Mouse (Mus musculus): ENCODE data around the gene Klhl30. TPM values are rescaled to one million over a fixed set of nuclear protein-coding genes. Genes with fewer than 3 reads are reported as not detected.

Klhl30 gene
- polyA plus RNA-seq, 1 experiment from 2014 or later = 2.6 TPM

DNA sequence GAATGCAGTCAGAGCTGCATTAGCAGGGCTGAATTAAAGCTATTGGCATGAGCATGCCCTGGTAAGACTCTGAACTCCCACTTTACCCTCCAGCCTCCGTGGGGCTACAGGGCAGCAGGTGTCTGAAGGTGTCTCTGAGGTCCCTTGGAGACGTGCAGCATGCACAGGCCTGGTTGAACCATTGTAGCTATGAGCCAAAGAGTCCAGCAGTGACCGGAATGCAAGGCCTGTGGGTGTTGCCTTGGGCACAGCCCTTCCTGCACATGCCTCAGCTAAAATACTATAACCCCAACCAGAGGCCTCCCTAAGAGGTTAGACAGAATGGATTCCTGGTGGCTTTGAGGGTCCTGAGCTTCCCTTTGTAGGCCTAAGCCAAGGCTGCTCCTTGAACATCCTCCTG, 433 bp downstream of the Klhl30 start:
- no peak overlapping the region for H3K4me3 ChIP-seq (replicated peaks; ENCODE audit: low read length)
- H3K27ac ChIP-seq (ENCODE audit: low read length) = no peak overlapping the region
- peaks cover 5% of the 10 kb centered on the region; the same call in 1 of the 2 replicates for H3K27me3 ChIP-seq (ENCODE audit: control insufficient read depth, insufficient read depth, low read length)
- no peak for ATAC-seq (ENCODE audit: insufficient read depth, low FRiP score)
- 77% methylated on average over 3 of the region's 3 CpGs for WGBS
- H3K36me3 ChIP-seq (ENCODE audit: control insufficient read depth, insufficient read depth, low read length) = no peaks in the 10 kb centered on the region
- H3K4me2 ChIP-seq (ENCODE audit: low read depth, low read length) = no peak overlapping the region
- H3K9ac ChIP-seq (ENCODE audit: low read length) = no peak overlapping the region
- 0 out of 2 replicates have a peak, but pooled peaks cover 3% of the 10 kb centered on the region for H3K4me1 ChIP-seq (ENCODE audit: control insufficient read depth, insufficient read depth, low read length)
- H3K9me3 ChIP-seq (replicated peaks; ENCODE audit: control insufficient read depth, low read length) = no peaks in the 10 kb centered on the region

DNA sequence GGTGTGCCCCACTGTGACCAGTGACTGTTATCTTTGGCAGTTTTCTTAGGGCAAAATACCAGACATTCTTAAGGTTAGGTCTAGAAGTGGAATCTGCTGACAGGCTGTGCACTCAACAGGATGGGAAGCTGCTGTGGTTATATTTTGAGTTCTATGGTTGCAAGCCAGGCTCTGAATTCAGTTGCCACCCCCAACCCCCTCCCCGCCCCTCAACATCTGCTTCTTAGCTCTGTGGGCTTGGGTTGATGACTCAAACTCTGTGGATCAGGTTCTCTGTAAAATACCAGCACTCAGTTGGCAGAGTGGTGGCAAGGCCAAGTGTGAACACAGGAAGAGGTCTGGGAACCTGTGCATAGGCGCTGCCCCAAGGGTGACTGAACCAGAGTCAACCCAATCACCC, 1.5 kb downstream of the Klhl30 start:
- Histone ChIP-seq H3K36me3 (ENCODE audit: control insufficient read depth, insufficient read depth, low read length) (no peaks in the 10 kb centered on the region), H3K4me3 (replicated peaks; ENCODE audit: low read length) (no peak overlapping the region), H3K4me1 (ENCODE audit: control insufficient read depth, insufficient read depth, low read length) (0 out of 2 replicates have a peak, but pooled peaks cover 3% of the 10 kb centered on the region), H3K27me3 (ENCODE audit: control insufficient read depth, insufficient read depth, low read length) (no peaks in the 10 kb centered on the region), H3K4me2 (ENCODE audit: low read depth, low read length) (no peak overlapping the region), H3K27ac (ENCODE audit: low read length) (no peak overlapping the region), H3K9me3 (replicated peaks; ENCODE audit: control insufficient read depth, low read length) (no peaks in the 10 kb centered on the region), H3K9ac (ENCODE audit: low read length) (no peak overlapping the region)
- WGBS = 81% methylated on average over 2 of the region's 2 CpGs
- no peak for ATAC-seq (ENCODE audit: insufficient read depth, low FRiP score)

DNA sequence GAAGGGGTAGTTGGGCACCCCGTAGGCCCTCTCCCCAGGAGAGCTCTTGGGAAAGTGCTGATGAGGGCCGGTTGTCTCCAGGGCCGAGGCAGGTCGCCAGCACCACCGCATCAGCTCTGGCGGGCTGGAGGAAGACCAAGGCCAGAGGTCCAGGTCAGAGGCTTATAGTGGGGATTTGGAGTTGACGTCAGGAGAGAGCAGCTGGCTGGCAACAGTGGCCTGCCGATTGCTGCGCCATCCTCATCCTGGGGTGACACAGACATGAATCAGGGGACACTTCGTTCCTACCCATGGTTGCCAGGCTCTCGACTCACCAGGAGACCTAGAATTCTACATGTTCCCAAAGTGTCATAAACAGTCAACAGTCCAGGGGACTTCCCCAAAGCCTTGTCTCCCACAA, 5.3 kb downstream of the Klhl30 start:
- Histone ChIP-seq H3K36me3 (ENCODE audit: control insufficient read depth, insufficient read depth, low read length) (no peaks in the 10 kb centered on the region), H3K4me2 (ENCODE audit: low read depth, low read length) (no peak overlapping the region), H3K9ac (ENCODE audit: low read length) (no peak overlapping the region), H3K4me1 (ENCODE audit: control insufficient read depth, insufficient read depth, low read length) (no peaks in the 10 kb centered on the region), H3K4me3 (replicated peaks; ENCODE audit: low read length) (no peak overlapping the region), H3K27me3 (ENCODE audit: control insufficient read depth, insufficient read depth, low read length) (no peaks in the 10 kb centered on the region), H3K9me3 (replicated peaks; ENCODE audit: control insufficient read depth, low read length) (no peaks in the 10 kb centered on the region), H3K27ac (ENCODE audit: low read length) (no peak overlapping the region)
- ATAC-seq (ENCODE audit: insufficient read depth, low FRiP score) = no peak
- 77% methylated on average over 11 of the region's 11 CpGs for WGBS

DNA sequence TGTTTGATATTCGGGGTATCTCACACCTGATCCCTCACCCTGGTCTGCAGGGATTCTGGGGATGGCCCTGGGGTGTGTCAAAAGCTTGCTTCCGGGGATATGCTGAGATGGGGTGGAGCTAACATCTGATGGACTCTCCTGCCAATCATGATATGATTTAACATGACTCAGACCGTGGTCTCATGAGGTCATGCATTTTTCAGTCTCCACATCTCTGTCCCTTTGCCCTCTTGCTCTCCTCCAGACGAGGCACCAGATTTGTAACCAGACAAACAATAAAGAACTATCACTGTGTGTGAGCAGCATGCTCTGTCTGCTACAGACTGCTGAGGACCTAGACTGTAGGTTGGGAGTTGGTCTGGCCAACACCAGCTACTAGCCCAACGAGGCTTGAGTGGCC, 11.3 kb downstream of the Klhl30 start:
- ATAC-seq (ENCODE audit: insufficient read depth, low FRiP score) = no peak
- Histone ChIP-seq H3K9me3 (replicated peaks; ENCODE audit: control insufficient read depth, low read length) (no peaks in the 10 kb centered on the region), H3K27me3 (ENCODE audit: control insufficient read depth, insufficient read depth, low read length) (no peaks in the 10 kb centered on the region), H3K36me3 (ENCODE audit: control insufficient read depth, insufficient read depth, low read length) (no peaks in the 10 kb centered on the region), H3K4me1 (ENCODE audit: control insufficient read depth, insufficient read depth, low read length) (peaks cover 4% of the 10 kb centered on the region; the same call in 1 of the 2 replicates), H3K9ac (ENCODE audit: low read length) (no peak overlapping the region), H3K4me2 (ENCODE audit: low read depth, low read length) (no peak overlapping the region), H3K4me3 (replicated peaks; ENCODE audit: low read length) (no peak overlapping the region), H3K27ac (ENCODE audit: low read length) (no peak overlapping the region)
- 74% methylated on average over 5 of the region's 5 CpGs for WGBS

DNA sequence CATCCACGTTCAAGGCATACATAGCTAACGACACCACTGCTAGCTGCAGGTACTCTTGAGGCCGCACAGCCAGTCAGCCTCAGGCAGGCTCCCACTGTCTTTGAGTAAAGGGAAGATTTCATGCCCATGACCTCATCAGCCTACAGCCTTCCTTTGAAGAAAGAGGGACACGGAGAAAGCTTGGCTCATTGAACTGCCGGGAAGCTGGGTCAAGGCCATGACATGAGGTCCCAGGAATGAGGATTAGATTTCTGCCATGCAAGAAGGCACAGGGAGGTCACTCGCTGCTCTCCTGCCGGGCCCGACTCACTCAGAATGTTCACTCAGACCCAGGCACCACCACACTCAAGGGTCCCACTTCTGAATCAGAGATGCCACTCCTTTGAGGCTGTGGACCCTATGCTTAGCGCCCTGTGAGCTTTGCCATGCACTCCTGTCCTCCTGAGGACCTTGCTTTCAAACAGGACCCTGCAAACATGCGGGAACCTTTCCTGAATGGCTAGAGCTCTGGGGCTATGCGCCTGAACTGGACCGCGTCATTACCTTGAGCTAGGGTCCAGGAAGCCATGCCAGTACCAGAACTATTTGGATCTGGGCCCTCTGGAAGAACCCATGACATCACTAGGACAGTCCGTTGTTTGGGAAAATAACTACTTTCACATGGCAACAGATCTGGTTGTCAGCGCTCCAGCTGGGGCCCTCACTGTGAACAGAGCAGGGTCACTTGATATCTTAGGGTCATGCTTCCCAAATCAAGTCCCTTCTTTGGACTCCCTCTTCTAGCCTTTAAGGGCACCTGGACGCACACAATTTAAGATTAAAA, 14.2 kb downstream of the Klhl30 start:
- Histone ChIP-seq H3K27ac (ENCODE audit: low read length) (no peak overlapping the region), H3K4me3 (replicated peaks; ENCODE audit: low read length) (no peak overlapping the region), H3K9me3 (replicated peaks; ENCODE audit: control insufficient read depth, low read length) (no peaks in the 10 kb centered on the region), H3K27me3 (ENCODE audit: control insufficient read depth, insufficient read depth, low read length) (no peaks in the 10 kb centered on the region), H3K4me1 (ENCODE audit: control insufficient read depth, insufficient read depth, low read length) (peaks cover 4% of the 10 kb centered on the region; the same call in 1 of the 2 replicates), H3K9ac (ENCODE audit: low read length) (no peak overlapping the region), H3K4me2 (ENCODE audit: low read depth, low read length) (no peak overlapping the region), H3K36me3 (ENCODE audit: control insufficient read depth, insufficient read depth, low read length) (no peaks in the 10 kb centered on the region)
- 93% methylated on average over 16 of the region's 16 CpGs for whole genome bisulfite sequencing
- ATAC-seq (ENCODE audit: insufficient read depth, low FRiP score) = no peak

DNA sequence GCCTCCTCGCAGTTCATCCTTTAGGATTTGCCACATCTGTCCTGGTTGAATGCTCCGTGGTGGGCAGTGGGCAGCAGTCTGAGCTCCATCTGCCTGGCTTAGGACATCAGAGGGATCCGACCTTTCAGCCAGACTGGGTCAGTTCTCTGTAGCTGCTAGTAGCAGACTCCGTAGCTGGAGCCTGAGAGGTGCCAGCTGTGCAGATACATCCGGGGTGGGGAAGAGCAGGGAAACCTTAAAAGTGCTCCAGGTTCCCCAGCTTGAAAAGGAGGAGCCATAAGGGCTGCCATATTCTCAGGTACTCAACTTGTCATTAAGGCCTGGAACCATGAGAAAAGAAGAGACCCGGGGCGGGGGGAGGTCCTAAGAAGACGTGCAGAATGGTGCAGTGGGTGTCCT, 15.0 kb downstream of the Klhl30 start:
- H3K9ac ChIP-seq (ENCODE audit: low read length) = peak overlapping the region; percentile 78
- H3K27ac ChIP-seq (ENCODE audit: low read length) = no peak overlapping the region
- H3K9me3 ChIP-seq (replicated peaks; ENCODE audit: control insufficient read depth, low read length) = no peaks in the 10 kb centered on the region
- peak; percentile 4; the same call in 1 of the 2 replicates for ATAC-seq (ENCODE audit: insufficient read depth, low FRiP score)
- 31% methylated on average over 8 of the region's 8 CpGs for WGBS
- H3K27me3 ChIP-seq (ENCODE audit: control insufficient read depth, insufficient read depth, low read length) = no peaks in the 10 kb centered on the region
- peak overlapping the region; percentile 56 for H3K4me3 ChIP-seq (replicated peaks; ENCODE audit: low read length)
- peak overlapping the region; percentile 99 for H3K4me2 ChIP-seq (ENCODE audit: low read depth, low read length)
- H3K36me3 ChIP-seq (ENCODE audit: control insufficient read depth, insufficient read depth, low read length) = 0 out of 2 replicates have a peak, but pooled peaks cover under 1% of the 10 kb centered on the region
- H3K4me1 ChIP-seq (ENCODE audit: control insufficient read depth, insufficient read depth, low read length) = peaks cover 4% of the 10 kb centered on the region; the same call in 1 of the 2 replicates

DNA sequence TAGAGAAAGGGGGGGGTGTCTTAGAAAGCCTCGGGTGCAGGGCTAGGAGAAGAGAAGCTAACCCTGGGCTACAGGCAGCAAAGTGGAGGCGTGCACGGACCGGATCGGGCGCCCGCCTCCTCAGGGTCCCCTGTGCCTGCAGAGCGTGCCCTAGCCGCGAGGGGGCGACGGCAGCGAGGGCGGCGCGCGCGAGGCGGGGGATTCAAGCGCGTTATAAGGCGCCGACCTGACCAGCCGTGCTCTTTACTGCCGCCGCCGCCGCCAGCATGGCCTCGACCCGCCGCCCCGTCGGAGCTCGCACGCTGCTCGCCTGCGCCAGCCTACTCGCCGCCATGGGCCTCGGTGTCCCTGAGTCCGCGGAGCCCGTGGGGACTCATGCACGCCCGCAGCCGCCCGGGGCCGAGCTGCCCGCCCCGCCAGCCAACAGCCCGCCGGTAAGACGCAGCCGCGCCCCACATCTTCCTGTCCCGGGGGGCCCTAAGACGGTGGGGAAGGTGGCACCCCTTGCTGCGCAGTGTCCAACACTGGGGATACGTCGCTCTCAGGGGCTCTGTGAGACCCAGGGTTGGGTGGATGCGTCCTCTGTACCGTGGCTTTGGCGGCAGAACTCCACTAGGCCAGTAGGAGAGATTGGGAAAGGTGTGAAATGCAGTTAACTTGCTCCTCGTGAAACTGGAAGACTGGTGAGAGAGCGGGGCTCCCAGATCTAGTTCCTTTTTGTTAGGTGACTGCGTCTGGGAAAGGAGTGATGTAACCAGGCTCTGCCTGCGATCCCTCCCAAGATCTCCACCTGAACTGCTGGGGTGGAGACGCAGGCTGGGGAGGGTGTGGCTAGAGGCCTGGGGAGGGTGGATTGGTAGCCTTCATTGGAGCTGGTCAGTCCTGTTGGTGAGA, 15.6 kb downstream of the Klhl30 start, which contains the start of gene Erfe:
Gene Erfe, plus strand, starts transcription at position 216 of the 894 bp plus-strand sequence.
- 1% methylated on average over 65 of the region's 68 CpGs for WGBS
- H3K27ac ChIP-seq (ENCODE audit: low read length) = peak within 1 kb of the TSS; percentile 60
- peaks cover 4% of the 10 kb centered on the region; the same call in 1 of the 2 replicates for H3K4me1 ChIP-seq (ENCODE audit: control insufficient read depth, insufficient read depth, low read length)
- H3K27me3 ChIP-seq (ENCODE audit: control insufficient read depth, insufficient read depth, low read length) = no peaks in the 10 kb centered on the region
- H3K4me2 ChIP-seq (ENCODE audit: low read depth, low read length) = peak within 1 kb of the TSS; percentile 99
- peak; percentile 75 for ATAC-seq (ENCODE audit: insufficient read depth, low FRiP score)
- H3K9me3 ChIP-seq (replicated peaks; ENCODE audit: control insufficient read depth, low read length) = no peaks in the 10 kb centered on the region
- 0 out of 2 replicates have a peak, but pooled peaks cover 4% of the 10 kb centered on the region for H3K36me3 ChIP-seq (ENCODE audit: control insufficient read depth, insufficient read depth, low read length)
- H3K4me3 ChIP-seq (replicated peaks; ENCODE audit: low read length) = peak within 1 kb of the TSS; percentile 56
- peak within 1 kb of the TSS; percentile 78 for H3K9ac ChIP-seq (ENCODE audit: low read length)

DNA sequence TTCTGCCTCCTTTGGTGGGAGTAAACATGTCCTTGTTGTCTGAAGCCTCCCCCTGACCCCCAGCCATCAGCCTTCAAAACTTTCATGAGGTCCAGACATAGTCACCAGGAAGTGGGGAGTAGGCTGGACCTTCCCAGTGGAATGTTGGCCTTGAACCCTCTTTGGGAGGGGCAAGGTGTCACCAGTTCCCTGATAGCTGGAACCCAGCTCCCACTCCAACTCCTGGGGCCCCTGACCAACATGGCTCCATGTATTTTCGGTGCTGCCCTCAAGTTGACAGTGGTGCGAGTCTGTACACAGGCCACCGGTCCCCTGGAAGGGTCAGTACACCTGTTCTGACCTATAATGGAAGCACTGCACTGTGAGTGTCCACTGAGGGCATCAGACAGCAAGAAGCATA, 16.5 kb downstream of the Klhl30 start:
- ATAC-seq (ENCODE audit: insufficient read depth, low FRiP score) = no peak

More for the DNA sequence above, 16.5 kb downstream of the Klhl30 start:
- H3K27ac ChIP-seq (ENCODE audit: low read length) = no peak overlapping the region
- H3K4me3 ChIP-seq (replicated peaks; ENCODE audit: low read length) = no peak overlapping the region
- H3K9ac ChIP-seq (ENCODE audit: low read length) = no peak overlapping the region
- peaks cover 4% of the 10 kb centered on the region; the same call in 1 of the 2 replicates for H3K36me3 ChIP-seq (ENCODE audit: control insufficient read depth, insufficient read depth, low read length)
- peak overlapping the region; percentile 99 for H3K4me2 ChIP-seq (ENCODE audit: low read depth, low read length)
- H3K4me1 ChIP-seq (ENCODE audit: control insufficient read depth, insufficient read depth, low read length) = peaks cover 4% of the 10 kb centered on the region; the same call in 1 of the 2 replicates
- 96% methylated on average over 3 of the region's 3 CpGs for WGBS
- H3K9me3 ChIP-seq (replicated peaks; ENCODE audit: control insufficient read depth, low read length) = no peaks in the 10 kb centered on the region
- no peaks in the 10 kb centered on the region for H3K27me3 ChIP-seq (ENCODE audit: control insufficient read depth, insufficient read depth, low read length)
